Mouse (Mus musculus) kidney, adult 2 months (tissue): ENCODE measurements around the gene Glt28d2.

ENCODE experiments used
- CTCF ChIP-seq: fragments of 200-500 bp; conservative IDR thresholded peaks from 2 replicates; pipeline ENCODE4 v1.5.1; 2011; ENCODE audit warnings: low read depth, mild to moderate bottlenecking, control low read depth, low read length, moderate library complexity, mixed read lengths; ENCODE audit not compliant: insufficient read depth, insufficient read length
- POLR2A ChIP-seq: fragments of 200-500 bp; IDR thresholded peaks from one replicate; pipeline ENCODE4 v1.6.1; 2011; ENCODE audit warnings: low read depth, low read length, control low read depth

- TF ChIP-seq CTCF: no peak
- no peak for TF ChIP-seq POLR2A
Measured at GRCm38 (mm10) chr3:85886636-85887238, 579 bp downstream of the Glt28d2 start.
